Mouse (Mus musculus) ES-E14 (cell line): ENCODE results near the gene Tcf7. TPM values are rescaled to one million over a fixed set of nuclear protein-coding genes. Genes with fewer than 3 reads are reported as not detected.

Experiments used
- DNase-seq: peaks from one replicate; pipeline ENCODE4 v3.0.0-alpha.2; 2013; ENCODE audit warnings: low read depth, low spot score
- H3K27ac ChIP-seq: 2 replicates; pipeline ENCODE4 v1.5.1; 2012; ENCODE audit warnings: low read depth, mild to moderate bottlenecking, low read length, moderate library complexity, mixed read lengths; ENCODE audit not compliant: poor library complexity, insufficient read depth, severe bottlenecking
- H3K36me3 ChIP-seq: 2 replicates; pipeline ENCODE4 v1.6.1; 2012; ENCODE audit warnings: mild to moderate bottlenecking, low read length, moderate library complexity, mixed read lengths; ENCODE audit not compliant: control insufficient read depth, poor library complexity, insufficient read depth, severe bottlenecking
- H3K4me1 ChIP-seq, 2 experiments: fragments of 150-350 bp in 1 of 2; sonication (generic) in 1 of 2; 2 replicates each; pipeline ENCODE4 v1.6.1; 2012; ENCODE audit warnings: low read length in 2 of 2, mild to moderate bottlenecking in 1 of 2, mixed read lengths in 1 of 2; ENCODE audit not compliant: control insufficient read depth in 2 of 2, insufficient read depth in 2 of 2, poor library complexity in 1 of 2
- H3K4me3 ChIP-seq, 2 experiments: fragments of 150-350 bp in 1 of 2; sonication (generic) in 1 of 2; 2 replicates each; pipeline ENCODE4 v1.5.1; 2012; ENCODE audit warnings: low read length in 2 of 2, low read depth in 1 of 2, mild to moderate bottlenecking in 1 of 2, mixed read lengths in 1 of 2; ENCODE audit not compliant: insufficient read depth in 1 of 2, poor library complexity in 1 of 2, severe bottlenecking in 1 of 2
- H3K9ac ChIP-seq: 2 replicates; pipeline ENCODE4 v1.6.1; 2012; ENCODE audit warnings: low read depth, mild to moderate bottlenecking, low read length, mixed read lengths; ENCODE audit not compliant: poor library complexity, insufficient read depth, severe bottlenecking
- H3K9me3 ChIP-seq: fragments of 150-350 bp; sonication (generic); 2 replicates; pipeline ENCODE4 v1.6.1; 2012; ENCODE audit warnings: low read depth, mild to moderate bottlenecking, low read length; ENCODE audit not compliant: control insufficient read depth, insufficient read depth
- CHD2 ChIP-seq: IDR thresholded peaks from 2 replicates; pipeline ENCODE4 v1.6.1; 2014; ENCODE audit warnings: mild to moderate bottlenecking, low read depth, low read length, inconsistent platforms
- HCFC1 ChIP-seq: IDR thresholded peaks from 2 replicates; pipeline ENCODE4 v1.6.1; 2012; ENCODE audit warnings: low read length, inconsistent platforms, borderline replicate concordance; ENCODE audit not compliant: insufficient read depth
- MAFK ChIP-seq: IDR thresholded peaks from 2 replicates; pipeline ENCODE4 v1.6.1; 2014; ENCODE audit warnings: mild to moderate bottlenecking, low read depth, low read length, inconsistent platforms; ENCODE audit not compliant: insufficient read depth
- ZC3H11A ChIP-seq: IDR thresholded peaks from 2 replicates; pipeline ENCODE4 v1.6.1; 2012; ENCODE audit warnings: low read depth, mild to moderate bottlenecking, inconsistent platforms, low read length, borderline replicate concordance
- ZNF384 ChIP-seq: IDR thresholded peaks from 2 replicates; pipeline ENCODE4 v1.6.1; 2012; ENCODE audit warnings: low read depth, low read length, inconsistent platforms
- in situ Hi-C, 2 experiments: fragments of 600-800 bp; cut with MboI; formaldehyde crosslinking; loops; one replicate each; pipeline ENCODE4 v1.15.1; 2025; ENCODE audit warnings: low sequenced_read_pairs in 2 of 2, inconsistent platforms in 1 of 2; ENCODE audit not compliant: unreplicated experiment in 2 of 2
- total RNA-seq: library from RNA; depleted of rRNA; stranded (reverse); fragments of 300-350 nt; gene quantifications from 2 replicates; pipeline ENCODE4 v1.2.3, GENCODE M21; 2012

The Tcf7 gene
- total RNA-seq, 1 experiment = 8.1 TPM

- Histone ChIP-seq H3K36me3 (no peaks in the 10 kb centered on the region), H3K4me3 (peak overlapping the region; percentile 35 to 40; a peak in 2 of 4 replicates), H3K9ac (no peak overlapping the region), H3K27ac (no peak overlapping the region), H3K4me1 (peaks cover 0 to 17% of the 10 kb centered on the region in 2 experiments; a peak in 1 of 4 replicates), H3K9me3 (no peaks in the 10 kb centered on the region)
- in situ Hi-C loops = no loop called here
- DNase-seq = no peak
- TF ChIP-seq CHD2 (no peak), ZNF384 (no peak)
Measured at GRCm38 (mm10) chr11:52310709-52311108, 27.9 kb upstream of the Tcf7 start.

GRCm38 (mm10) chr11:52309487-52309886, 26.7 kb upstream of the Tcf7 start:
- no peak overlapping the region for H3K4me3 ChIP-seq

GRCm38 (mm10) chr11:52306431-52306830, 23.6 kb upstream of the Tcf7 start:
- Histone ChIP-seq H3K4me1 (peaks cover 3 to 16% of the 10 kb centered on the region in 2 experiments; a peak in 1 of 4 replicates), H3K9me3 (no peaks in the 10 kb centered on the region), H3K4me3 (no peak overlapping the region), H3K27ac (no peak overlapping the region), H3K9ac (no peak overlapping the region), H3K36me3 (no peaks in the 10 kb centered on the region)
- TF ChIP-seq ZC3H11A = no peak
- in situ Hi-C loops = no loop called here
- DNase-seq = no peak

More at GRCm38 (mm10) chr11:52309487-52309886, 26.7 kb upstream of the Tcf7 start:
- Histone ChIP-seq H3K9ac (no peak overlapping the region), H3K27ac (no peak overlapping the region), H3K9me3 (no peaks in the 10 kb centered on the region), H3K4me1 (peaks cover 3 to 19% of the 10 kb centered on the region in 2 experiments; a peak in 1 of 4 replicates), H3K36me3 (no peaks in the 10 kb centered on the region)
- no peak for DNase-seq
- TF ChIP-seq HCFC1 (no peak), CHD2 (no peak), ZNF384 (no peak), MAFK (no peak), ZC3H11A (no peak)
- in situ Hi-C loops = no loop called here

GRCm38 (mm10) chr11:52305266-52305665, 22.5 kb upstream of the Tcf7 start:
- H3K4me3 ChIP-seq = no peak overlapping the region
- DNase-seq = no peak
- in situ Hi-C loops = no loop called here
- TF ChIP-seq CHD2 (no peak), ZNF384 (no peak), MAFK (no peak), ZC3H11A (no peak), HCFC1 (no peak)
- no peaks in the 10 kb centered on the region for H3K36me3 ChIP-seq
- no peak overlapping the region for H3K27ac ChIP-seq
- H3K9me3 ChIP-seq = no peaks in the 10 kb centered on the region
- peaks cover 3 to 13% of the 10 kb centered on the region in 2 experiments; a peak in 1 of 4 replicates for H3K4me1 ChIP-seq
- no peak overlapping the region for H3K9ac ChIP-seq

GRCm38 (mm10) chr11:52302668-52303067, 19.9 kb upstream of the Tcf7 start:
- Histone ChIP-seq H3K9me3 (no peaks in the 10 kb centered on the region), H3K27ac (no peak overlapping the region), H3K36me3 (no peaks in the 10 kb centered on the region), H3K4me1 (peaks cover 3 to 18% of the 10 kb centered on the region in 2 experiments; a peak in 1 of 4 replicates), H3K4me3 (no peak overlapping the region), H3K9ac (no peak overlapping the region)
- in situ Hi-C loops = no loop called here
- TF ChIP-seq ZNF384 (no peak), ZC3H11A (no peak), CHD2 (no peak), MAFK (no peak), HCFC1 (no peak)
- no peak for DNase-seq
